Mouse (Mus musculus) ES-CJ7 (cell line): ENCODE data around the gene Klra1.
"Not testable (repeated sequence)": the region's sequence is repeated elsewhere in the genome, so short reads cannot be mapped to it uniquely, and the experiment has no call there.

Experiments used
- DNase-seq: peaks from one replicate; pipeline ENCODE4 v3.0.0; 2011; ENCODE audit warnings: low read depth, low spot score

Gene Klra1

GRCm38 (mm10) chr6:130386750-130387149 is at the start of gene Klra1:
TSS of gene Klra1 (minus strand) at chr6:130386874.
- DNase-seq, result no peak

GRCm38 (mm10) chr6:130429511-130429910 is 42.8 kb upstream of the Klra1 start:
- no peak for DNase-seq

- no peak for DNase-seq
Observed at GRCm38 (mm10) chr6:130419158-130419557, 32.5 kb upstream of the Klra1 start.

- DNase-seq, result no peak
Observed at GRCm38 (mm10) chr6:130404882-130405281, 18.2 kb upstream of the Klra1 start.

GRCm38 (mm10) chr6:130385803-130386202 is 871 bp downstream of the Klra1 start:
- no peak for DNase-seq

GRCm38 (mm10) chr6:130382375-130382774 is 4.3 kb downstream of the Klra1 start:
- DNase-seq, result no peak

GRCm38 (mm10) chr6:130345381-130345780 is 41.3 kb downstream of the Klra1 start:
- DNase-seq, result not testable (repeated sequence)

GRCm38 (mm10) chr6:130341973-130342372 is 44.7 kb downstream of the Klra1 start:
- not testable (repeated sequence) for DNase-seq

- DNase-seq, result no peak
Observed at GRCm38 (mm10) chr6:130337411-130337810, 49.3 kb downstream of the Klra1 start, which contains the start of gene Klra3. TSS of gene Klra3 (minus strand) at chr6:130337574.
